Mouse (Mus musculus) neural tube, embryonic 13.5 days (tissue): ENCODE measurements around the gene Arhgap10. TPM values are rescaled to one million over a fixed set of nuclear protein-coding genes. Genes with fewer than 3 reads are reported as not detected.
A peak's percentile ranks its signal among the peaks of the same experiment; 100 is the strongest.

Experiments
- ATAC-seq: fragments of 200-750 bp; cut with Nextera tagmentation; 2 replicates; pipeline ENCODE4 v1.8.0; 2017; ENCODE audit warnings: low read depth, mild to moderate bottlenecking, moderate TSS enrichment, moderate library complexity
- H3K27ac ChIP-seq: fragments of 300-500 bp; sonication (generic); replicated peaks from 2 replicates; pipeline ENCODE4 v1.5.1; 2015; ENCODE audit warnings: moderate library complexity, mild to moderate bottlenecking, inconsistent platforms
- H3K27me3 ChIP-seq: fragments of 300-500 bp; sonication (generic); 2 replicates; pipeline ENCODE4 v1.6.1; 2015; ENCODE audit warnings: mild to moderate bottlenecking, inconsistent platforms
- H3K36me3 ChIP-seq: fragments of 300-500 bp; sonication (generic); 2 replicates; pipeline ENCODE4 v1.6.1; 2015; ENCODE audit warnings: mild to moderate bottlenecking, inconsistent platforms
- H3K4me1 ChIP-seq: fragments of 300-500 bp; sonication (generic); replicated peaks from 2 replicates; pipeline ENCODE4 v1.6.1; 2015; ENCODE audit warnings: inconsistent platforms
- H3K4me2 ChIP-seq: fragments of 300-500 bp; sonication (generic); 2 replicates; pipeline ENCODE4 v1.6.1; 2015; ENCODE audit warnings: inconsistent platforms, mild to moderate bottlenecking, moderate library complexity
- H3K4me3 ChIP-seq: fragments of 300-500 bp; sonication (generic); 2 replicates; pipeline ENCODE4 v1.5.1; 2015; ENCODE audit warnings: mild to moderate bottlenecking, inconsistent platforms
- H3K9ac ChIP-seq: fragments of 300-500 bp; sonication (generic); 2 replicates; pipeline ENCODE4 v1.6.1; 2015; ENCODE audit warnings: moderate library complexity, mild to moderate bottlenecking, inconsistent platforms
- H3K9me3 ChIP-seq: fragments of 300-500 bp; sonication (generic); 2 replicates; pipeline ENCODE4 v1.6.1; 2016; ENCODE audit warnings: inconsistent platforms
- WGBS: fragments of 180-500 bp; shearing (Covaris S2); methylation state at CpG from one replicate; pipeline ENCODE4 v1.1.7; 2015; 5-methylcytosine and 5-hydroxymethylcytosine counted together
- polyA plus RNA-seq: library from polyadenylated mRNA; unstranded; fragments of >200 nt; fragmentation: Nextera tagmentation; extraction: Ambion mirVana; gene quantifications from 2 replicates; pipeline ENCODE4 v1.2.1, GENCODE M21; 2015

The Arhgap10 gene
- polyA plus RNA-seq, 1 experiment from 2014 or later = 7.0 TPM

GRCm38 (mm10) chr8:77451466-77452382 lies 66.0 kb downstream of the Arhgap10 start:
- Histone ChIP-seq H3K9ac (no peak overlapping the region), H3K36me3 (peaks cover 14% of the 10 kb centered on the region), H3K27ac (no peak overlapping the region), H3K9me3 (peaks cover 24% of the 10 kb centered on the region), H3K4me3 (no peak overlapping the region), H3K4me1 (no peaks in the 10 kb centered on the region), H3K4me2 (no peak overlapping the region), H3K27me3 (no peaks in the 10 kb centered on the region)
- 93% methylated on average over 21 of the region's 21 CpGs for WGBS
- no peak for ATAC-seq

- 94% methylated on average over 5 of the region's 5 CpGs for WGBS
- Histone ChIP-seq H3K4me1 (0 out of 2 replicates have a peak, but pooled peaks cover 6% of the 10 kb centered on the region), H3K27ac (no peak overlapping the region), H3K4me3 (no peak overlapping the region), H3K9me3 (peaks cover 24% of the 10 kb centered on the region), H3K4me2 (no peak overlapping the region), H3K27me3 (no peaks in the 10 kb centered on the region), H3K9ac (no peak overlapping the region), H3K36me3 (peaks cover 14% of the 10 kb centered on the region)
- ATAC-seq = no peak
These were observed 66.7 kb downstream of the Arhgap10 start for GRCm38 (mm10) chr8:77451052-77451451.

GRCm38 (mm10) chr8:77446294-77446693 lies 71.5 kb downstream of the Arhgap10 start:
- 0 out of 2 replicates have a peak overlapping the region, but pooled peaks have one; percentile 5 for H3K4me2 ChIP-seq
- peak; percentile 84; the same call in 1 of the 2 replicates for ATAC-seq
- no peak overlapping the region for H3K4me3 ChIP-seq
- H3K9me3 ChIP-seq = peaks cover 24% of the 10 kb centered on the region
- H3K36me3 ChIP-seq = peaks cover 14% of the 10 kb centered on the region
- peaks cover 7% of the 10 kb centered on the region; the same call in 1 of the 2 replicates for H3K4me1 ChIP-seq
- H3K27ac ChIP-seq = no peak overlapping the region
- H3K9ac ChIP-seq = no peak overlapping the region
- no peaks in the 10 kb centered on the region for H3K27me3 ChIP-seq
- 64% methylated on average over 12 of the region's 12 CpGs for WGBS

GRCm38 (mm10) chr8:77445642-77446041 lies 72.1 kb downstream of the Arhgap10 start:
- Histone ChIP-seq H3K9me3 (peaks cover 24% of the 10 kb centered on the region), H3K4me2 (no peak overlapping the region), H3K4me3 (no peak overlapping the region), H3K9ac (no peak overlapping the region), H3K36me3 (peaks cover 14% of the 10 kb centered on the region), H3K27ac (no peak overlapping the region), H3K27me3 (no peaks in the 10 kb centered on the region), H3K4me1 (peaks cover 7% of the 10 kb centered on the region; the same call in 1 of the 2 replicates)
- WGBS = 67% methylated on average over 3 of the region's 3 CpGs
- ATAC-seq = no peak

- no peak overlapping the region for H3K4me2 ChIP-seq
- no peaks in the 10 kb centered on the region for H3K27me3 ChIP-seq
- no peak overlapping the region for H3K9ac ChIP-seq
- 86% methylated on average over 10 of the region's 10 CpGs for WGBS
- H3K9me3 ChIP-seq = peaks cover 16% of the 10 kb centered on the region
- ATAC-seq = no peak
- peaks cover 5% of the 10 kb centered on the region for H3K36me3 ChIP-seq
- no peak overlapping the region for H3K4me3 ChIP-seq
- peaks cover 7% of the 10 kb centered on the region; the same call in 1 of the 2 replicates for H3K4me1 ChIP-seq
- H3K27ac ChIP-seq = no peak overlapping the region
These were observed 73.4 kb downstream of the Arhgap10 start for GRCm38 (mm10) chr8:77444166-77444870.

- no peak for ATAC-seq
- H3K4me3 ChIP-seq = no peak overlapping the region
- H3K9ac ChIP-seq = no peak overlapping the region
- H3K27ac ChIP-seq = no peak overlapping the region
- peaks cover 4% of the 10 kb centered on the region for H3K9me3 ChIP-seq
- peaks cover 19% of the 10 kb centered on the region for H3K4me1 ChIP-seq
- peaks cover under 1% of the 10 kb centered on the region; the same call in 1 of the 2 replicates for H3K36me3 ChIP-seq
- H3K4me2 ChIP-seq = no peak overlapping the region
- 90% methylated on average over 7 of the region's 7 CpGs for WGBS
- H3K27me3 ChIP-seq = no peaks in the 10 kb centered on the region
These were observed 75.3 kb downstream of the Arhgap10 start for GRCm38 (mm10) chr8:77442452-77442851.

- Histone ChIP-seq H3K9ac (no peak overlapping the region), H3K4me3 (no peak overlapping the region), H3K4me1 (peaks cover 20% of the 10 kb centered on the region), H3K27ac (no peak overlapping the region), H3K9me3 (no peaks in the 10 kb centered on the region), H3K27me3 (no peaks in the 10 kb centered on the region), H3K4me2 (no peak overlapping the region), H3K36me3 (no peaks in the 10 kb centered on the region)
- ATAC-seq = no peak
- 86% methylated on average over 9 of the region's 9 CpGs for WGBS
These were observed 76.8 kb downstream of the Arhgap10 start for GRCm38 (mm10) chr8:77440913-77441312.

GRCm38 (mm10) chr8:77440324-77440880 lies 77.4 kb downstream of the Arhgap10 start:
- Histone ChIP-seq H3K27me3 (no peaks in the 10 kb centered on the region), H3K9ac (no peak overlapping the region), H3K36me3 (no peaks in the 10 kb centered on the region), H3K4me3 (no peak overlapping the region), H3K27ac (no peak overlapping the region), H3K4me1 (peaks cover 20% of the 10 kb centered on the region), H3K9me3 (no peaks in the 10 kb centered on the region), H3K4me2 (no peak overlapping the region)
- ATAC-seq = no peak
- 85% methylated on average over 6 of the region's 6 CpGs for WGBS

- Histone ChIP-seq H3K9me3 (no peaks in the 10 kb centered on the region), H3K27me3 (no peaks in the 10 kb centered on the region), H3K9ac (no peak overlapping the region), H3K4me2 (no peak overlapping the region), H3K36me3 (no peaks in the 10 kb centered on the region), H3K27ac (no peak overlapping the region), H3K4me1 (peaks cover 20% of the 10 kb centered on the region), H3K4me3 (no peak overlapping the region)
- WGBS = 93% methylated on average over 2 of the region's 2 CpGs
- ATAC-seq = no peak
These were observed 78.1 kb downstream of the Arhgap10 start for GRCm38 (mm10) chr8:77439670-77440069.

- H3K9ac ChIP-seq = 0 out of 2 replicates have a peak overlapping the region, but pooled peaks have one; percentile 12
- H3K27me3 ChIP-seq = no peaks in the 10 kb centered on the region
- ATAC-seq = peak; percentile 79
- no peaks in the 10 kb centered on the region for H3K9me3 ChIP-seq
- 52% methylated on average over 9 of the region's 9 CpGs for WGBS
- H3K4me2 ChIP-seq = no peak overlapping the region
- H3K36me3 ChIP-seq = no peaks in the 10 kb centered on the region
- H3K4me3 ChIP-seq = no peak overlapping the region
- H3K27ac ChIP-seq = no peak overlapping the region; the same call in 1 of the 2 replicates
- H3K4me1 ChIP-seq = peaks cover 24% of the 10 kb centered on the region
These were observed 79.8 kb downstream of the Arhgap10 start for GRCm38 (mm10) chr8:77437807-77438493.
